Mouse (Mus musculus) adrenal gland, postnatal 14 days (tissue): ENCODE measurements around the gene H2-K1. TPM values are rescaled to one million over a fixed set of nuclear protein-coding genes. Genes with fewer than 3 reads are reported as not detected.

Experiments
- DNase-seq: peaks from one replicate; pipeline ENCODE4 v3.0.0; 2021; ENCODE audit warnings: mixed read lengths
- long read RNA-seq, 2 experiments: library from polyadenylated mRNA; stranded (forward); transcript quantifications; one replicate each; pipeline ENCODE4 v2.0.0; 2021
- total RNA-seq: library from RNA; stranded (reverse); gene quantifications from 2 replicates; pipeline ENCODE4 v1.2.3, GENCODE M21; 2021

H2-K1 gene
- 212 and 322 TPM in 2 replicates for total RNA-seq
- long read RNA-seq, experiment 1, transcript H2-K1-201 (8 exons, 1,619 nt): minor isoform, 50 of 155 reads
- long read RNA-seq, experiment 1, transcript H2-K1-205 (8 exons, 1,570 nt): major isoform, 57 of 155 reads
- long read RNA-seq, experiment 1, partial matches to known transcripts: 24 of 155 reads
- long read RNA-seq, experiment 1, other reads (novel, unspliced or antisense): 23 of 155 reads
- long read RNA-seq, experiment 2, transcript H2-K1-205 (8 exons, 1,570 nt): major isoform, 47 of 151 reads
- long read RNA-seq, experiment 2, transcript H2-K1-201 (8 exons, 1,619 nt): minor isoform, 35 of 151 reads
- long read RNA-seq, experiment 2, partial matches to known transcripts: 22 of 151 reads
- long read RNA-seq, experiment 2, other reads (novel, unspliced or antisense): 44 of 151 reads

GRCm38 (mm10) chr17:34000150-34000537 lies at the start of gene H2-K1:
H2-K1 (minus strand) TSS chr17:34000347.
- peak; percentile 96 for DNase-seq

- DNase-seq: no peak
These were observed 47.4 kb upstream of the H2-K1 start for GRCm38 (mm10) chr17:34047404-34048050.

DNA sequence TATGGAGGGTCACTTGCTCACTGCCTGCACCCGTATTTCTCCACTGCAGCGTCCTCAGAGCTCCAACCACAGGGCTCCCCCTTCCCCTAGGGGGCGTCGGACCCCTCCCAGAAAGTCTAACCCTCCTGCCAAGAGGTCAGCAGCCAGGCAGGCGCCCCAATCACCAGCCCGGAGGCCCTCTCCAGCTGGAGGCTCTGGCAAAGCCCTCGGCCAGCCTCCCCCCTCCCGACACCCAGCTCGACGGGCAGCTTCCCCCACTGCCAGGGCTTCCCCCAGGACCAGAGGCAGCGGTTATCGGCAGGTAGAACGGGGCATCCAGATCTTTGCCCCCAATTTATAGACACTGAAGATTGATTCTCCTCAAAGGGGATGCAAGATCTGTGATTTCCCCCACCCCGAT lies 45.8 kb upstream of the H2-K1 start:
- no peak for DNase-seq

DNA sequence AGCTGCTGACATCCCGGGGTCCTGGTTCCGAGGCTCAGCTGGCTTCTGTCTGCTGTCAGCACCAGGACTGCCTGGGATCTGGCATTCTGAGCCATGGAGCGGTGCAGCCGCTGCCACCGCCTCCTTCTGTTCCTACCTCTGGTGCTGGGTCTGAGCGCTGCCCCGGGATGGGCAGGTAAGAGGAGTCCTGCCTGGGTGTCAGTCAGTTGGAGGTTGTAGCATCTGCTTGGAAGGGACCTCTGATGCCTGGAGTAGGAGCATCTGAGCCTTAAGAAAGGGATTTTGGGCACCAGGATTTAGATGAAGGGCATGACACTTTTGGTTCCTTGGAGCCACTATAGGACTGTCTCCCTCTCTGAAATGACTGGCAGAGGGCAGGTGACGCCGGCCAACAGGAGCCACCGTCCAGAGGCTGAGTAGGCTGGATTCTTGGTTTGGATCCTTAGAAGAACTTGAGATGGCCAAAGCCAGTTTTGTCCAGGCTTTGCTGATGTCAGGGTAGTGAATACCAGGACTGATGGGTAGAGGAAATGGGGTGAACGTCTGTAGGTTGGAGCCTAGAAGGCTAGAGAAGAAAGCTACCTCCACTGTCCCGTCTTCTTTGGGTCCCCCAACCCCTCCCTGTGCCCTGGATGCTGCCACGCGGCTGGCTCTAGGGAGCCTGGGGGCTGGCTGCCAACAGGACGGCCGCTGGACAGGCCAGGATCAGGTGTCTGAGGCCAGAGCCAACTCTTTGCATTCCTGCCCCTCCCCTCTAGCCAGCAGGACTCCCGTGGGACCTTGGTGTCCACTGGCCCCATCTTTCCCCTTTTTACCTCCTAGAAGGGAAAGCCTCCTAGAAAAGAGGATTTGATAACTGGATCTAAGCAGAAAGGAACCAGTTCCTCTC lies 39.7 kb upstream of the H2-K1 start:
- DNase-seq: peak; percentile 70

GRCm38 (mm10) chr17:34038878-34039561 lies 38.9 kb upstream of the H2-K1 start, which contains the start of gene Col11a2:
Col11a2 (plus strand) TSS chr17:34039437.
- peak; percentile 33 for DNase-seq

GRCm38 (mm10) chr17:34038440-34038839 lies 38.3 kb upstream of the H2-K1 start:
- peak; percentile 61 for DNase-seq

DNA sequence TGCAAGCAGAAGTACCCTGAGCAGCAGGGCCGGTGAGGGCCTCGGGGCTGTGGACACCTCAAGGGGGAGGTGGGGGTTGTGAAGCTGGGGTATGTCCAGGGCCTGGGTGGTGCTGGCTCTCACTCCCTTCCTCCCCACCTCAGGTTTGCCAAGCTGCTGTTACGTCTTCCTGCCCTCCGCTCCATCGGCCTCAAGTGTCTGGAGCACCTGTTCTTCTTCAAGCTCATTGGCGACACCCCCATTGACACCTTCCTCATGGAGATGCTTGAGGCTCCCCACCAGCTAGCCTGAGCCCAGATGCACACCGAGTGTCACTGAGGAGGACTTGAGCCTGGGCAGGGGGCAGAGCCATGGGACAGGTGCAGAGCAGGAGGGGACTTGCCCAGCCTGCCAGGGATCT lies 37.1 kb upstream of the H2-K1 start:
- peak; percentile 9 for DNase-seq

GRCm38 (mm10) chr17:34036647-34037046 lies 36.5 kb upstream of the H2-K1 start:
- peak; percentile 62 for DNase-seq

DNA sequence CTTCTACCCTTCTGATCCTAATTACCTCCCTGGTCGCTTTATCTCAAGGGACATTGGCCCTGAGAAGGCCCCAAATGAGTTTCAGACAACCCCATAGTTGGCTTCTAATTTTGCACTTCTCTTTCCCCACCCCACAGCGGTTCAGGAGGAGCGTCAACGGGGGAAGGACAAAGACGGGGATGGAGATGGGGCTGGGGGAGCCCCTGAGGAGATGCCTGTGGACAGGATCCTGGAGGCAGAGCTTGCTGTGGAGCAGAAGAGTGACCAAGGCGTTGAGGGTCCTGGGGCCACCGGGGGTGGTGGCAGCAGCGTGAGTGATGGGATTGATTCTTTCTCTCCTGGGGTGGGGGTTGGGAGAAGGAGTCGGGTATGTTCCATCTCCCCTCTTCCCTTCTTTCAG lies 35.4 kb upstream of the H2-K1 start:
- DNase-seq: no peak

GRCm38 (mm10) chr17:34034064-34034463 lies 33.9 kb upstream of the H2-K1 start:
- DNase-seq: peak; percentile 84

- DNase-seq: peak; percentile 24
These were observed 33.3 kb upstream of the H2-K1 start for GRCm38 (mm10) chr17:34033441-34033840.

- DNase-seq: peak; percentile 49
These were observed 32.7 kb upstream of the H2-K1 start for GRCm38 (mm10) chr17:34032806-34033205.

- peak; percentile 87 for DNase-seq
These were observed 32.1 kb upstream of the H2-K1 start for GRCm38 (mm10) chr17:34032174-34032632.

DNA sequence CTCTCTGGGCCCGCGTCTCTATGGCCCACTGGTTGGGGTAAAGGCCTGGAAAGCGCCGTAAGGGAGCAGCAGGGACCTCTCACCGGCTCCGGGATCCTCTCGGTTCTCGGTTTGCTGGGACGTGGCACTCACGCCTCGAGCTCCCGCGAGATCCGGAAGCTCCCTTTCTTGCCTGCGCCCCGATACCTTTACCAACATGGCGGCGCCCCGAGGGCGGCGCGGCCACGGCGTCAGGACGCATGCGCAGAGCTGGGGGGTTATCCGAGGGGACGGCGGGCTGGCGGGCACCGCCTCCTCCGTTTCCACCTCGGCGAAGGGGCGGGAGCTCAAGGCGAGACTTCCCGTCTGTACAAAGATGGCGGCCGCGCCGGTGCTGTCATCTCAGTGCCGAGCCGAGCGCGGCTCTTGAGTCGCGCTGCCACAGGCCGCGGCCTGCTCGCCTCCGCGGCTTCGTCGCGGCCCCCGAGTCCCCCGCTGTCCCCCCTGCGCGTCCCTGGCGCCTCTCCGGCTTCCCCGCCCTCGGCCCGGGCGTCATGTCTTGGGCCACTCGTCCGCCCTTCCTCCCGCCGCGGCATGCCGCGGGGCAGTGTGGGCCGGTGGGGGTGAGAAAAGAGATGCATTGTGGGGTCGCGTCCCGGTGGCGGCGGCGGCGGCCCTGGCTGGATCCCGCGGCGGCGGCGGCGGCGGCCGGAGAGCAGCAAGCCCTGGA lies 31.5 kb upstream of the H2-K1 start, which contains the start of the genes Slc39a7 and Rxrb:
Slc39a7 (minus strand) TSS at position 218 of the 709 bp plus-strand sequence.
Rxrb (plus strand) TSS at position 348 of the 709 bp plus-strand sequence.
- DNase-seq: peak; percentile 100

DNA sequence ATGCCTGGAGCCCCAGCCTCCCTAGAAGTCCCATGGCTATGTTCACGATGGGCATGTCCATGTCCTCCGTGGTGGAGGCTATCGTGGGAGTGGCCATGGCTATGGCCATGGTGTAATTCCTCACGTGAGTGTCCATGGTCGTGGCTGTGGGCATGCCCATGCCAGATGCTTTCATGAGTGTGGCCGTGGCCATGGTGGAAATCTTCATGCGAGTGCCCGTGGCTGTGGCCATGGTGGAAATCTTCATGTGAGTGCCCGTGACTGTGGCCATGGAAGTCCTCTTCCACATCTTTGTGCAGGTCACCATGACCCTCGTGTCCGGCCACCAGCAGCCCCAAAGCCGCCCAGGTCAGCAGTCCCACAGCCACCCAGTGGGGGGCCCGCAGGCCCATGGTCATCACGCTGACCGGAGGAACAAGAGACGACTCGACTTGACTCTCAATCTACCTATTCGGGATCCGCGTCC lies 30.7 kb upstream of the H2-K1 start:
- peak; percentile 59 for DNase-seq

GRCm38 (mm10) chr17:34029890-34030595 lies 29.9 kb upstream of the H2-K1 start:
- DNase-seq: peak; percentile 8

- DNase-seq: peak; percentile 5
These were observed 29.2 kb upstream of the H2-K1 start for GRCm38 (mm10) chr17:34029150-34029889.

DNA sequence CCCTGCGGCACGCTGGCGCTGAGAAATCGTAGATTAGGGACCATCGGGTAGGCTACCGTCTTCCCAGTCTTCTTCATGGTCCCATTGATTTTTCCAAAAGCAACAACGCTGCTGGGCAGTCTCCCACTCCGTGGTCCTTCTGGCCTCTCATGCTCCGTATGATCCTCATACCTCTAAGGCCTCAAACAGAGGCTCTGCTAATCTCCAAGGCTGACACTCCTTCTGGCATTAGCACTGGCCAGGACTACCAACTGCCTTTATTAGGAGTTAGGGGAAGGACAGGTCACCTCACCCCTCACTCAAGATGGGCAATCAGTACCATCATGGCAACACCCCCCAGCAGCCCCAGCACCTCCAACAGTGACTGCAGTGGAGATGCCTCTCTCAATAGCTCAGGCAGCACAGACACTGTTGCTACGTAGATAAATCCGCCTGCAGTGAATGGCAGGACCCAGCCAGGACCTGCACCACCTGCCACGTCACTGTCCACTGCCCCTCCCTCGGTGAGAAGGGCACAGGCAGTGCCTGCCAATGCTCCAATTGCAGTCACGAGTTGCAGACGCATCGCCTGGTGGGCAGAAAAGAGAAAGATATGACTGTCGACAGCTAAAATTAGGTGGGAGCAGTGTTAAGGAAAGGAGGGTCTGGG lies 28.5 kb upstream of the H2-K1 start:
- peak; percentile 16 for DNase-seq
